Mouse (Mus musculus) hindbrain, embryonic 13.5 days (tissue): Measurements from ENCODE around the gene Rhno1. TPM values are rescaled to one million over a fixed set of nuclear protein-coding genes. Genes with fewer than 3 reads are reported as not detected.

ENCODE experiments used
- ATAC-seq: fragments of 200-750 bp; cut with Nextera tagmentation; 2 replicates; pipeline ENCODE4 v1.8.0; 2017; ENCODE audit warnings: moderate TSS enrichment; ENCODE audit not compliant: low FRiP score
- H3K27ac ChIP-seq: fragments of 300-500 bp; sonication (generic); 2 replicates; pipeline ENCODE4 v1.5.1; 2015; ENCODE audit warnings: inconsistent platforms, mild to moderate bottlenecking, moderate library complexity
- H3K27me3 ChIP-seq: fragments of 300-500 bp; sonication (generic); 2 replicates; pipeline ENCODE4 v1.6.1; 2015; ENCODE audit warnings: mild to moderate bottlenecking, inconsistent platforms
- H3K36me3 ChIP-seq: fragments of 300-500 bp; sonication (generic); 2 replicates; pipeline ENCODE4 v1.6.1; 2015; ENCODE audit warnings: mild to moderate bottlenecking, inconsistent platforms
- H3K4me1 ChIP-seq: fragments of 300-500 bp; sonication (generic); replicated peaks from 2 replicates; pipeline ENCODE4 v1.6.1; 2015; ENCODE audit warnings: inconsistent platforms
- H3K4me2 ChIP-seq: fragments of 300-500 bp; sonication (generic); 2 replicates; pipeline ENCODE4 v1.6.1; 2015; ENCODE audit warnings: inconsistent platforms, mild to moderate bottlenecking, moderate library complexity
- H3K4me3 ChIP-seq: fragments of 300-500 bp; sonication (generic); 2 replicates; pipeline ENCODE4 v1.5.1; 2015; ENCODE audit warnings: mild to moderate bottlenecking, inconsistent platforms
- H3K9ac ChIP-seq: fragments of 300-500 bp; sonication (generic); 2 replicates; pipeline ENCODE4 v1.6.1; 2015; ENCODE audit warnings: mild to moderate bottlenecking, inconsistent platforms
- H3K9me3 ChIP-seq: fragments of 300-500 bp; sonication (generic); 2 replicates; pipeline ENCODE4 v1.6.1; 2016; ENCODE audit warnings: inconsistent platforms
- WGBS: fragments of 180-500 bp; shearing (Covaris S2); methylation state at CpG from one replicate; pipeline ENCODE4 v1.1.7; 2015; 5-methylcytosine and 5-hydroxymethylcytosine counted together
- polyA plus RNA-seq: library from polyadenylated mRNA; unstranded; fragments of >200 nt; fragmentation: Nextera tagmentation; extraction: Ambion mirVana; gene quantifications from 2 replicates; pipeline ENCODE4 v1.2.1, GENCODE M21; 2015

Rhno1 gene
- polyA plus RNA-seq, 1 experiment from 2014 or later = 117 TPM

GRCm38 (mm10) chr6:128355201-128355681 is 7.5 kb downstream of the Rhno1 start:
- peaks cover 36% of the 10 kb centered on the region for H3K36me3 ChIP-seq
- no peaks in the 10 kb centered on the region for H3K9me3 ChIP-seq
- H3K4me3 ChIP-seq = peak overlapping the region; percentile 74
- peak overlapping the region; percentile 88 for H3K9ac ChIP-seq
- peak; percentile 82 for ATAC-seq
- H3K4me2 ChIP-seq = peak overlapping the region; percentile 78
- WGBS = under 1% methylated on average over 28 of the region's 28 CpGs
- peaks cover 40% of the 10 kb centered on the region for H3K4me1 ChIP-seq
- no peaks in the 10 kb centered on the region for H3K27me3 ChIP-seq
- H3K27ac ChIP-seq = peak overlapping the region; percentile 93

DNA sequence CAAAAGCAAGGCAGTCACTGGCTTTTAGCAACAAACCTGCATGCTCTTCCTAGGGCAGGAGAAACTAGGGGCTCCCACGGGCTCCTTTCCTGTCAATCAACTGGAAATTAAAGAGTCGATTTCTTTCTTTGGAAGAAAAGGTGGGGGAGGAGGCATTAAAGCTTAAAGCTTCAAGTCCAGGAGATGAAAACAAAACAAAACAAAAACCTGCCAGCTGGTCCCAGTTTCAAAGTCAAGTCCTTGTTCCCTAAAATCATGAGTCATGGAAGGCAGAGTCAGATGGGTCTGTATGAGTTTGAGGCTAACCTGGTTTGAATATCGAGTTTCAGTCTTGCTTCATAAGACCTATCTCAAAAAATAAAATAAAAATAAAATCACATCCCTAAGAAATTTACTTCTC is 8.6 kb downstream of the Rhno1 start:
- peak overlapping the region; percentile 35; the same call in 1 of the 2 replicates for H3K9ac ChIP-seq
- peaks cover 36% of the 10 kb centered on the region for H3K36me3 ChIP-seq
- H3K27ac ChIP-seq = no peak overlapping the region
- no peaks in the 10 kb centered on the region for H3K27me3 ChIP-seq
- peak overlapping the region; percentile 74; the same call in 1 of the 2 replicates for H3K4me3 ChIP-seq
- peak overlapping the region; percentile 78 for H3K4me2 ChIP-seq
- 40% methylated on average over 3 of the region's 3 CpGs for WGBS
- no peak for ATAC-seq
- H3K9me3 ChIP-seq = no peaks in the 10 kb centered on the region
- peaks cover 36% of the 10 kb centered on the region for H3K4me1 ChIP-seq

DNA sequence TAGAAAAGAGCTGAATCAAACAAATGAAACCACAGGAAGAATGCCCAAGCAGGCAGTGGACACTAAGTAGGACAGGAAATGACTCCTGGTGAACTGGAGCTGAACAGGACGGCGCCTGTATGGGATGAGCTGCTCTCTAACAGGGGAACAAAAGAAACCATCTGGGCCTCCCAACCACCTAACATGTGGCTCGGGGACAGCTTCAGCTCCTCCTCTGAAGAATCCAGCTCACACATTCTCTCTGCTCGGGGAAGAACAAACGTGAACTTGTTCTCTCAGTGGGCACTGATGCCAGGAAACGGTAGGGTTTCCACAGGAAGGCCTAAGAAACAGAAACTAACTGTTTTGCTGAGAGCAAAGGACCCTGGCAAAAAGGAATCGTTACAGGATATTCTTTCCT is 13.0 kb downstream of the Rhno1 start:
- no peak overlapping the region for H3K9ac ChIP-seq
- peaks cover 33% of the 10 kb centered on the region for H3K4me1 ChIP-seq
- H3K36me3 ChIP-seq = peaks cover 13% of the 10 kb centered on the region
- no peak overlapping the region for H3K4me3 ChIP-seq
- no peak for ATAC-seq
- no peaks in the 10 kb centered on the region for H3K9me3 ChIP-seq
- no peaks in the 10 kb centered on the region for H3K27me3 ChIP-seq
- H3K27ac ChIP-seq = peak overlapping the region; percentile 8
- WGBS = 39% methylated on average over 7 of the region's 7 CpGs
- H3K4me2 ChIP-seq = no peak overlapping the region

- ATAC-seq = no peak
- 0 out of 2 replicates have a peak, but pooled peaks cover 14% of the 10 kb centered on the region for H3K4me1 ChIP-seq
- H3K4me2 ChIP-seq = no peak overlapping the region
- no peak overlapping the region for H3K9ac ChIP-seq
- no peaks in the 10 kb centered on the region for H3K9me3 ChIP-seq
- H3K27me3 ChIP-seq = no peaks in the 10 kb centered on the region
- no peak overlapping the region for H3K4me3 ChIP-seq
- H3K27ac ChIP-seq = no peak overlapping the region
- 89% methylated on average over 6 of the region's 6 CpGs for WGBS
- peaks cover 17% of the 10 kb centered on the region for H3K36me3 ChIP-seq
Observed at GRCm38 (mm10) chr6:128346782-128347181, 15.9 kb downstream of the Rhno1 start.

- no peaks in the 10 kb centered on the region for H3K27me3 ChIP-seq
- H3K9ac ChIP-seq = no peak overlapping the region
- 94% methylated on average over 10 of the region's 10 CpGs for WGBS
Observed at GRCm38 (mm10) chr6:128345623-128346022, 17.1 kb downstream of the Rhno1 start.

DNA sequence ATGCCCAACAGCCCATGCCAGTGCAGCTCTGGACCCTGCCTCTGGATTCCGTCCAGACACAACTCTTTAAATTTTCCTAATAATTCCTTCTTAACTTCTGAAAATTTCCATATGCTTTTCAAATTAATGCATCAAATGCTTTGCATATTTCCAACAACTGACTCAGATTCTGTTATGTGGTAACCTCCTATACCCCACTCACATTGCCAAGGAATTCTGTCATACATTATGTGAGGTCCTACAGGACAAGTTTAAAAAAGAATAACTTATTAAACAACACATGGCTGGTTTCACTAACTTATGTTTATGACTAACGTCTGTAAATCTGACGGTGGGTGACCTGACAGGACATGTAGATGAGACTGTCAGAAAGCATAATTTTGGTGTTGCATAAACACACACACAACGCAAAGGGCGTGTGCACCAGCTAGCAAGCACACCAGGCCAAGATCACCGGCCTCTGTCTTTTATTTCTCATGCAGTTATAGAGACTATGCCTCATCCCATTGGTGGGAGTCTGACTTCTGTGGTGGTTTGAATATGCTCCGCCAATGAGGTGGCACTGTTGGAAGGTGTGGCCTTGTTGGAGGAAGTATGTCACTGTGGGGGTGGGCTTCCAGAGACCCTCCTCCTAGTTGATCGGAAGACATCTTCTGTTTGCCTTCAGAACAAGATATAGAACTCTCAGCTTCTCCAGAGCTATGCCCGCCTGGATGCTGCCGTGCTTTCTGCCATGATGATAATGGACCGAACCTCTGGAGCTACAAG is 20.6 kb downstream of the Rhno1 start:
- no peaks in the 10 kb centered on the region for H3K27me3 ChIP-seq
- H3K9ac ChIP-seq = no peak overlapping the region
- H3K4me1 ChIP-seq = peaks cover 19% of the 10 kb centered on the region
- no peak overlapping the region for H3K4me3 ChIP-seq
- peaks cover 16% of the 10 kb centered on the region for H3K36me3 ChIP-seq
- WGBS = 95% methylated on average over 11 of the region's 11 CpGs
- H3K9me3 ChIP-seq = no peaks in the 10 kb centered on the region
- no peak overlapping the region for H3K27ac ChIP-seq
- H3K4me2 ChIP-seq = no peak overlapping the region
- no peak for ATAC-seq

More at GRCm38 (mm10) chr6:128345623-128346022, 17.1 kb downstream of the Rhno1 start:
- no peak for ATAC-seq
- H3K9me3 ChIP-seq = no peaks in the 10 kb centered on the region
- H3K4me3 ChIP-seq = no peak overlapping the region
- peaks cover 15% of the 10 kb centered on the region for H3K36me3 ChIP-seq
- no peak overlapping the region for H3K27ac ChIP-seq
- no peak overlapping the region for H3K4me2 ChIP-seq
- 0 out of 2 replicates have a peak, but pooled peaks cover 14% of the 10 kb centered on the region for H3K4me1 ChIP-seq

- Histone ChIP-seq H3K9me3 (no peaks in the 10 kb centered on the region), H3K4me3 (no peak overlapping the region), H3K36me3 (peaks cover 38% of the 10 kb centered on the region), H3K4me2 (no peak overlapping the region), H3K9ac (no peak overlapping the region), H3K27ac (peak overlapping the region; percentile 40; the same call in 1 of the 2 replicates), H3K27me3 (no peaks in the 10 kb centered on the region), H3K4me1 (peaks cover 19% of the 10 kb centered on the region)
- no peak for ATAC-seq
- WGBS = 59% methylated on average over 5 of the region's 5 CpGs
Observed at GRCm38 (mm10) chr6:128338876-128339275, 23.8 kb downstream of the Rhno1 start.

- WGBS = 77% methylated on average over 7 of the region's 7 CpGs
- no peaks in the 10 kb centered on the region for H3K27me3 ChIP-seq
- peaks cover 47% of the 10 kb centered on the region for H3K36me3 ChIP-seq
- H3K4me1 ChIP-seq = peaks cover 19% of the 10 kb centered on the region
- H3K9me3 ChIP-seq = no peaks in the 10 kb centered on the region
- no peak overlapping the region for H3K4me3 ChIP-seq
- no peak overlapping the region for H3K9ac ChIP-seq
- no peak overlapping the region for H3K27ac ChIP-seq
- no peak overlapping the region for H3K4me2 ChIP-seq
- no peak for ATAC-seq
Observed at GRCm38 (mm10) chr6:128337467-128337866, 25.2 kb downstream of the Rhno1 start.

GRCm38 (mm10) chr6:128334397-128335124 is 28.1 kb downstream of the Rhno1 start:
- peak; percentile 79 for ATAC-seq
- Histone ChIP-seq H3K27ac (peak overlapping the region; percentile 27; the same call in 1 of the 2 replicates), H3K9ac (no peak overlapping the region; the same call in 1 of the 2 replicates)

DNA sequence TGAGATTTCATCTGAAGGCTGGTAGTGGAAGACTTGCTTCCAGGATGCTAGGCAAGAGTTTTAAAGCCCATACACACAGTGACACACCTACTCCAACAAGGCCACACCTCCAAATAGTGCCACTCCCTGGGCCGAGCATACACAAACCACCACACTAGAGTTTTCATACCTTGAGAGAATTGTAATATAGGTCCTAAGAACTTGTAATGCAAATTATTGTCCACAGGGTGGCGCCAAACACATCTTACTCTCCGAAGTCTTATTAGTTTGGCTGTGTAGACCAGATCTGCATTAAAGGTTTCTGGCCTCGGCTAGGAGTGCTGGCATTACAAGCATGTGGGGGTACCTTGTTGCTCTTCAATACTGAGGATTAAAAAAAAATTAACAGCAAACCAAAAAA is 44.4 kb downstream of the Rhno1 start:
- H3K27me3 ChIP-seq = no peaks in the 10 kb centered on the region
- H3K27ac ChIP-seq = no peak overlapping the region
- H3K4me1 ChIP-seq = no peaks in the 10 kb centered on the region
- 10% methylated on average over 4 of the region's 4 CpGs for WGBS
- H3K4me2 ChIP-seq = no peak overlapping the region
- ATAC-seq = peak; percentile 73; the same call in 1 of the 2 replicates
- no peak overlapping the region for H3K4me3 ChIP-seq
- H3K9ac ChIP-seq = no peak overlapping the region
- no peaks in the 10 kb centered on the region for H3K9me3 ChIP-seq
- H3K36me3 ChIP-seq = peaks cover 23% of the 10 kb centered on the region

More at GRCm38 (mm10) chr6:128334397-128335124, 28.1 kb downstream of the Rhno1 start:
- WGBS = 20% methylated on average over 12 of the region's 12 CpGs
- Histone ChIP-seq H3K4me3 (no peak overlapping the region), H3K9me3 (peaks cover 11% of the 10 kb centered on the region; the same call in 1 of the 2 replicates), H3K36me3 (peaks cover 65% of the 10 kb centered on the region), H3K4me1 (peaks cover 16% of the 10 kb centered on the region), H3K4me2 (no peak overlapping the region), H3K27me3 (no peaks in the 10 kb centered on the region)

GRCm38 (mm10) chr6:128315597-128315996 is 47.1 kb downstream of the Rhno1 start:
- Histone ChIP-seq H3K36me3 (no peaks in the 10 kb centered on the region), H3K4me1 (no peaks in the 10 kb centered on the region), H3K4me3 (no peak overlapping the region), H3K9ac (no peak overlapping the region), H3K9me3 (no peaks in the 10 kb centered on the region), H3K27me3 (no peaks in the 10 kb centered on the region), H3K4me2 (no peak overlapping the region), H3K27ac (no peak overlapping the region)
- ATAC-seq = no peak
- 74% methylated on average over 8 of the region's 8 CpGs for WGBS

DNA sequence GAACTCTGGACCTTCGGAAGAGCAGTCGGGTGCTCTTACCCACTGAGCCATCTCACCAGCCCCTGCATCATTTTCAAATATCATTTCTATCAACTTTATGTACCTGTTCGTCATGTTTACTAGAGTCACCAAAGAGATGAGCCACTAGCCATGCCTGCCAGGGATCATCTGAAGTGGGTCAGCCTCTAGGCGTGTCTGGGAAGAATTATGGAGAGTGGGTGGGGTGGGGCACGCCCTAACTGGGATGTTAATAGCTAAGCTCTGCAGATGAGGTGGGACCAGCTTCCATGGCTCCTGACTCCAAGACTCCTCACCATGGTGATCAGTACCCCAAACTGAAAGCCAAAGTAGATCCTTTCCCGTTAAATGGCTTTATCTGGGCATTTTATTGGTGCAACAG is 47.9 kb downstream of the Rhno1 start:
- Histone ChIP-seq H3K27ac (no peak overlapping the region), H3K4me1 (no peaks in the 10 kb centered on the region), H3K9me3 (no peaks in the 10 kb centered on the region), H3K36me3 (no peaks in the 10 kb centered on the region), H3K9ac (no peak overlapping the region), H3K4me2 (no peak overlapping the region), H3K27me3 (no peaks in the 10 kb centered on the region), H3K4me3 (no peak overlapping the region)
- ATAC-seq = no peak
- WGBS = 92% methylated on average over 6 of the region's 6 CpGs
